Mouse (Mus musculus) liver, embryonic 16.5 days (tissue): ENCODE measurements around the gene Fam32a. TPM values are rescaled to one million over a fixed set of nuclear protein-coding genes. Genes with fewer than 3 reads are reported as not detected.

Experiments used
- polyA plus RNA-seq: library from polyadenylated mRNA; unstranded; fragments of >200 nt; fragmentation: Nextera tagmentation; extraction: Ambion mirVana; gene quantifications from 2 replicates; pipeline ENCODE4 v1.2.1, GENCODE M21; 2015

Fam32a gene
- polyA plus RNA-seq, 1 experiment from 2014 or later = 32.5 TPM

Other genes with a start within 250 kb of the Fam32a start
- gene Cyp4f18, start 210.1 kb upstream of the Fam32a start, polyA plus RNA-seq = 3.6 and 4.0 TPM in 2 replicates
- not detected in 2 replicates for gene Olfr372, start 178.5 kb upstream of the Fam32a start, polyA plus RNA-seq
- not detected in 2 replicates for gene Olfr373, start 136.6 kb upstream of the Fam32a start, polyA plus RNA-seq
- gene Olfr374, start 112.7 kb upstream of the Fam32a start, polyA plus RNA-seq = not detected in 2 replicates
- gene Tpm4, start 84.8 kb upstream of the Fam32a start, polyA plus RNA-seq = 77.7 and 84.6 TPM in 2 replicates
- 68.0 and 71.6 TPM in 2 replicates for gene Rab8a, start 58.5 kb upstream of the Fam32a start, polyA plus RNA-seq
- 0.22 and 0.30 TPM in 2 replicates for gene Hsh2d, start 30.1 kb upstream of the Fam32a start, polyA plus RNA-seq
- gene Cib3, start 6.9 kb upstream of the Fam32a start, polyA plus RNA-seq = not detected in 2 replicates
- not detected in 2 replicates for gene Gm11034, start 6.1 kb upstream of the Fam32a start, polyA plus RNA-seq
- 53.6 and 54.3 TPM in 2 replicates for gene Ap1m1, start 20.3 kb downstream of the Fam32a start, polyA plus RNA-seq
- gene Gm10282, start 85.5 kb downstream of the Fam32a start, polyA plus RNA-seq = 5.8 and 6.0 TPM in 2 replicates
- gene Klf2, start 99.3 kb downstream of the Fam32a start, polyA plus RNA-seq = 1.8 and 2.0 TPM in 2 replicates
- 19.2 and 20.0 TPM in 2 replicates for gene Eps15l1, start 201.7 kb downstream of the Fam32a start, polyA plus RNA-seq
- 0.54 and 0.74 TPM in 2 replicates for gene Calr3, start 224.1 kb downstream of the Fam32a start, polyA plus RNA-seq
- gene 1700030K09Rik, start 224.2 kb downstream of the Fam32a start, polyA plus RNA-seq = 3.4 and 3.5 TPM in 2 replicates